Mouse (Mus musculus) thymus, adult 2 months (tissue): ENCODE data around the gene Rffl. TPM values are rescaled to one million over a fixed set of nuclear protein-coding genes. Genes with fewer than 3 reads are reported as not detected.
"Not testable (repeated sequence)": the region's sequence is repeated elsewhere in the genome, so short reads cannot be mapped to it uniquely, and the experiment has no call there.

Experiments
- DNase-seq: peaks from one replicate; pipeline ENCODE4 v3.0.0; 2021
- H3K27ac ChIP-seq: fragments of 200-500 bp; 2 replicates; pipeline ENCODE4 v1.5.1; 2012; ENCODE audit warnings: low read length, control low read depth; ENCODE audit not compliant: control insufficient read depth, insufficient read depth
- H3K27me3 ChIP-seq: fragments of 200-500 bp; 2 replicates; pipeline ENCODE4 v1.6.1; 2012; ENCODE audit warnings: mild to moderate bottlenecking, low read length, moderate library complexity, mixed read lengths; ENCODE audit not compliant: control insufficient read depth, insufficient read depth
- H3K36me3 ChIP-seq: fragments of 200-500 bp; 2 replicates; pipeline ENCODE4 v1.6.1; 2012; ENCODE audit warnings: mild to moderate bottlenecking, low read length, moderate library complexity; ENCODE audit not compliant: control insufficient read depth, insufficient read depth
- H3K4me1 ChIP-seq: fragments of 200-500 bp; replicated peaks from 2 replicates; pipeline ENCODE4 v1.6.1; 2012; ENCODE audit warnings: low read length; ENCODE audit not compliant: control insufficient read depth, insufficient read depth
- H3K4me3 ChIP-seq: fragments of 200-500 bp; 2 replicates; pipeline ENCODE4 v1.5.1; 2012; ENCODE audit warnings: mild to moderate bottlenecking, low read length, control low read depth, moderate library complexity; ENCODE audit not compliant: control insufficient read depth, insufficient read depth
- CTCF ChIP-seq: fragments of 200-500 bp; IDR thresholded peaks from 2 replicates; pipeline ENCODE4 v1.5.1; 2012; ENCODE audit warnings: mild to moderate bottlenecking, control low read depth, low read length, moderate library complexity, borderline replicate concordance; ENCODE audit not compliant: control insufficient read depth, poor library complexity, insufficient read depth; ENCODE audit errors: extremely low read depth
- POLR2A ChIP-seq: fragments of 200-500 bp; IDR thresholded peaks from 2 replicates; pipeline ENCODE4 v1.6.1; 2012; ENCODE audit warnings: mild to moderate bottlenecking, low read length, control low read depth, moderate library complexity; ENCODE audit not compliant: control insufficient read depth, poor library complexity, insufficient read depth; ENCODE audit errors: extremely low read depth
- WGBS: fragments of 180-500 bp; shearing (Covaris S2); methylation state at CpG from one replicate; pipeline ENCODE4 v1.1.7; 2018; 5-methylcytosine and 5-hydroxymethylcytosine counted together
- polyA plus RNA-seq: library from polyadenylated mRNA; depleted of rRNA; stranded (reverse); fragments of >200 nt; gene quantifications from 2 replicates; pipeline ENCODE4 v1.2.3, GENCODE M21; 2012

Rffl gene
- polyA plus RNA-seq, 1 experiment = 16.3 TPM

DNA sequence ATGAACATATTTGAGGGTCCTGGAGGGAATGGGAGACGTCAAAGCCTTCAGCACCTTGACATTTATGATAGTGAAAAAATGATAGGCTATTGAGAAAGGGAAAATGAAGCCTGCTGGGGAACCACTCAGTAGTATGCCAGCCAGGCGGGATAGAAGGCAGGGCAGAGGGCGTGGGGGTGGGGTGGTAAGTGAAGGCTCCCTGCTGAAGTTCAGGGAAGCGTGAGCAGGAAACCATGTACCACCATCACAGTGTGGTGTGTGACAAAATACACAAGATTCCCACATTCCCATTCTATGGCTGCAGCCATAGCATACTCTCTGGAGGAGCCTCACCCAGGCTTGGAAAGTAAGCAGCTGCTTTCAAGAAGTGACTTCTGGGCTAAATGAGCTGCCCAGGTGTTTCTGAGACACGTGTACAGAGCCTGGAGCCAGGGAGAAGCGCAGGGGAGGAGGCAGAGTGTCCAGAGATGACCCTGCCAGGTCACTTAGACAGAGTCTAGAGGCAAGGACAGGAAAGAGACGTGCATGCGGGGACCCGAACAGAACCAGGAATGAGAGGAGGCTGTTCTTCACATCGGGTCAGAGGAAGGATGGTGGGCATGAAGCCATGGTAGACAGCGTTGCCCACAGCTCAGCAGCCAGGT is 26.1 kb downstream of the Rffl start:
- peaks cover 8% of the 10 kb centered on the region for H3K4me1 ChIP-seq
- no peaks in the 10 kb centered on the region for H3K27me3 ChIP-seq
- H3K4me3 ChIP-seq = no peak overlapping the region
- TF ChIP-seq CTCF = no peak
- WGBS = 54% methylated on average over 11 of the region's 11 CpGs
- no peak for DNase-seq
- no peaks in the 10 kb centered on the region for H3K36me3 ChIP-seq
- no peak overlapping the region for H3K27ac ChIP-seq

GRCm38 (mm10) chr11:82838511-82838910 is 32.5 kb downstream of the Rffl start:
- Histone ChIP-seq H3K27ac (no peak overlapping the region), H3K4me1 (peaks cover 8% of the 10 kb centered on the region), H3K4me3 (no peak overlapping the region), H3K27me3 (no peaks in the 10 kb centered on the region), H3K36me3 (no peaks in the 10 kb centered on the region)
- no peak for DNase-seq
- 93% methylated on average over 5 of the region's 5 CpGs for WGBS
- no peak for TF ChIP-seq POLR2A
- no peak for TF ChIP-seq CTCF

- no peak for DNase-seq
- 90% methylated on average over 7 of the region's 7 CpGs for WGBS
- no peak overlapping the region for H3K4me3 ChIP-seq
- TF ChIP-seq POLR2A = no peak
- no peak for TF ChIP-seq CTCF
- H3K4me1 ChIP-seq = peaks cover 8% of the 10 kb centered on the region
- no peak overlapping the region for H3K27ac ChIP-seq
- no peaks in the 10 kb centered on the region for H3K36me3 ChIP-seq
- H3K27me3 ChIP-seq = no peaks in the 10 kb centered on the region
Measured at GRCm38 (mm10) chr11:82837848-82838247, 33.2 kb downstream of the Rffl start.

GRCm38 (mm10) chr11:82837192-82837591 is 33.8 kb downstream of the Rffl start:
- no peaks in the 10 kb centered on the region for H3K36me3 ChIP-seq
- no peaks in the 10 kb centered on the region for H3K27me3 ChIP-seq
- DNase-seq = no peak
- no peak overlapping the region for H3K27ac ChIP-seq
- no peak for TF ChIP-seq POLR2A
- no peak for TF ChIP-seq CTCF
- WGBS = 60% methylated on average over 7 of the region's 7 CpGs
- H3K4me3 ChIP-seq = no peak overlapping the region
- H3K4me1 ChIP-seq = peaks cover 8% of the 10 kb centered on the region

- no peaks in the 10 kb centered on the region for H3K27me3 ChIP-seq
- TF ChIP-seq POLR2A = no peak
- H3K27ac ChIP-seq = peak overlapping the region; percentile 26; the same call in 1 of the 2 replicates
- WGBS = 34% methylated on average over 11 of the region's 11 CpGs
- DNase-seq = no peak
- no peak overlapping the region for H3K4me3 ChIP-seq
- H3K4me1 ChIP-seq = peaks cover 12% of the 10 kb centered on the region
- no peaks in the 10 kb centered on the region for H3K36me3 ChIP-seq
Measured at GRCm38 (mm10) chr11:82835616-82836432, 35.2 kb downstream of the Rffl start.

DNA sequence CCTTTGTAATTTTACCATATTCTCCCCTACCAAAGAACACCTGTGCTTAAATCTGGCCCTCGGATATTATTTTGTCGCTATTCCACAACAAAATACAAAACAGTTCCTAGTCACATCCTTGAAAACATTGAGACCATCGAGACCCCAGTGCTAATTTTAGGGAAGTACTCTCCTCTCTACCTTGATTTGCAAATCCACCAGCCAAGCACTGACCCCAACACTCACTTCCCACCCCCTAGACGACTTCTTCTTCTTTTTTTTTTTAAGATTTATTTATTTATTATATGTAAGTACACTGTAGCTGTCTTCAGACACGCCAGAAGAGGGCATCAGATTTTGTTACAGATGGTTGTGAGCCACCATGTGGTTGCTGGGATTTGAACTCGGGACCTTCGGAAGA is 36.7 kb downstream of the Rffl start:
- not testable (repeated sequence) for H3K27ac ChIP-seq, H3K4me3 ChIP-seq, H3K36me3 ChIP-seq, H3K27me3 ChIP-seq, DNase-seq
- peaks cover 12% of the 10 kb centered on the region for H3K4me1 ChIP-seq
- 77% methylated on average over 7 of the region's 7 CpGs for WGBS

DNA sequence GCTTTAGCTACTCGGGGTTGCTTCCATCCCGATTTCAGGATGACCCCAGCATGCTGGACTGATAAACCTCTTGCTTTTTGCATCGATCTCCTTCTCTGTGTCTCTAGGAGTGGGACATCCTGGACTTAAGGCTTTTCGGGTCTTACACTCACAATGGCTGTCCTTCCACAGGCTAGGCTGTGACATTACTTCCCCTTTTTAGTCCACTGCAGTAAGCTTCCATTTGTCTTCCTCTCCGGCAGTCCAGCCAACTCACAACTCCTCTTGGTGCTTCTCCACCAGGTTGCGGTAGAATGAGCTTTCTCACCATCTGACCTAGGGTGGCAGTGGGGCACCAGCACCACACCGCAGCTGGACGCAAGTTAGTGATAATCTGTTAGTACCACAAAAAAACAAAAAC is 37.1 kb downstream of the Rffl start:
- Histone ChIP-seq H3K27me3 (no peaks in the 10 kb centered on the region), H3K4me1 (peaks cover 12% of the 10 kb centered on the region), H3K36me3 (no peaks in the 10 kb centered on the region), H3K27ac (no peak overlapping the region), H3K4me3 (no peak overlapping the region)
- no peak for DNase-seq
- TF ChIP-seq POLR2A = no peak
- no peak for TF ChIP-seq CTCF
- 88% methylated on average over 8 of the region's 8 CpGs for WGBS

- not testable (repeated sequence) for H3K4me3 ChIP-seq, DNase-seq, H3K27ac ChIP-seq, H3K36me3 ChIP-seq, H3K27me3 ChIP-seq, H3K4me1 ChIP-seq
- 96% methylated on average over 10 of the region's 10 CpGs for WGBS
Measured at GRCm38 (mm10) chr11:82832402-82832801, 38.6 kb downstream of the Rffl start.
